Mouse (Mus musculus) kidney, adult 9 months (tissue): ENCODE data around the gene Nek2.
A peak's percentile ranks its signal among the peaks of the same experiment; 100 is the strongest.

ENCODE experiments used
- DNase-seq: peaks from one replicate; pipeline ENCODE4 v3.0.0; 2022

The Nek2 gene

GRCm38 (mm10) chr1:191821326-191822091 lies at the start of gene Nek2:
Gene Nek2 (plus strand): TSS chr1:191821444.
- DNase-seq = peak; percentile 98

GRCm38 (mm10) chr1:191774106-191774505 lies 47.1 kb upstream of the Nek2 start:
- DNase-seq = no peak

GRCm38 (mm10) chr1:191775116-191775515 lies 46.1 kb upstream of the Nek2 start:
- DNase-seq = no peak

- DNase-seq = no peak
Observed at GRCm38 (mm10) chr1:191777521-191777920, 43.7 kb upstream of the Nek2 start.

- no peak for DNase-seq
Observed at GRCm38 (mm10) chr1:191780470-191780869, 40.8 kb upstream of the Nek2 start.

- no peak for DNase-seq
Observed at GRCm38 (mm10) chr1:191785108-191785507, 36.1 kb upstream of the Nek2 start.

- no peak for DNase-seq
Observed at GRCm38 (mm10) chr1:191786255-191786654, 35.0 kb upstream of the Nek2 start.

GRCm38 (mm10) chr1:191787379-191787778 lies 33.9 kb upstream of the Nek2 start:
- no peak for DNase-seq

- DNase-seq = peak; percentile 59
Observed at GRCm38 (mm10) chr1:191792991-191793390, 28.3 kb upstream of the Nek2 start.

- no peak for DNase-seq
Observed at GRCm38 (mm10) chr1:191793888-191794532, 27.2 kb upstream of the Nek2 start.

GRCm38 (mm10) chr1:191796238-191796896 lies 24.9 kb upstream of the Nek2 start:
- DNase-seq = no peak

GRCm38 (mm10) chr1:191802093-191802819 lies 19.0 kb upstream of the Nek2 start:
- DNase-seq = no peak

- no peak for DNase-seq
Observed at GRCm38 (mm10) chr1:191802820-191803655, 18.2 kb upstream of the Nek2 start.

GRCm38 (mm10) chr1:191804747-191805146 lies 16.5 kb upstream of the Nek2 start:
- no peak for DNase-seq

- no peak for DNase-seq
Observed at GRCm38 (mm10) chr1:191805788-191806187, 15.5 kb upstream of the Nek2 start.

GRCm38 (mm10) chr1:191806740-191807139 lies 14.5 kb upstream of the Nek2 start:
- DNase-seq = no peak

- no peak for DNase-seq
Observed at GRCm38 (mm10) chr1:191807979-191808378, 13.3 kb upstream of the Nek2 start.

- DNase-seq = no peak
Observed at GRCm38 (mm10) chr1:191808688-191809223, 12.5 kb upstream of the Nek2 start.

- no peak for DNase-seq
Observed at GRCm38 (mm10) chr1:191811774-191812173, 9.5 kb upstream of the Nek2 start.

- DNase-seq = no peak
Observed at GRCm38 (mm10) chr1:191812949-191813691, 8.1 kb upstream of the Nek2 start.

- no peak for DNase-seq
Observed at GRCm38 (mm10) chr1:191814240-191814639, 7.0 kb upstream of the Nek2 start.
